Mouse (Mus musculus): ENCODE data around the gene Klhl5.

- TF ChIP-seq E2F4 (IDR thresholded peaks at IDR 0.05; ENCODE audit: insufficient read depth) (no peak), POLR2A (IDR thresholded peaks at IDR 0.05; ENCODE audit: insufficient read length, low read depth) (no peak), MAX (IDR thresholded peaks at IDR 0.05; ENCODE audit: low read depth) (no peak), POLR2AphosphoS2 (IDR thresholded peaks at IDR 0.05; ENCODE audit: insufficient read length, low read depth) (no peak)
These were observed 43.9 kb downstream of the Klhl5 start for GRCm38 (mm10) chr5:65151276-65151675.
